Mouse (Mus musculus) gastrocnemius, adult 18-20 months (tissue): ENCODE results near the gene Rab6a. TPM values are rescaled to one million over a fixed set of nuclear protein-coding genes. Genes with fewer than 3 reads are reported as not detected.

Source experiments
- DNase-seq: peaks from one replicate; pipeline ENCODE4 v3.0.0; 2021; ENCODE audit warnings: low spot score
- total RNA-seq, 2 experiments: library from RNA; stranded (reverse); gene quantifications; 2 replicates each; pipeline ENCODE4 v1.2.3; 2021

Rab6a gene
- total RNA-seq, 2 experiments from 2014 or later = 65.5 to 68.8 TPM

DNA sequence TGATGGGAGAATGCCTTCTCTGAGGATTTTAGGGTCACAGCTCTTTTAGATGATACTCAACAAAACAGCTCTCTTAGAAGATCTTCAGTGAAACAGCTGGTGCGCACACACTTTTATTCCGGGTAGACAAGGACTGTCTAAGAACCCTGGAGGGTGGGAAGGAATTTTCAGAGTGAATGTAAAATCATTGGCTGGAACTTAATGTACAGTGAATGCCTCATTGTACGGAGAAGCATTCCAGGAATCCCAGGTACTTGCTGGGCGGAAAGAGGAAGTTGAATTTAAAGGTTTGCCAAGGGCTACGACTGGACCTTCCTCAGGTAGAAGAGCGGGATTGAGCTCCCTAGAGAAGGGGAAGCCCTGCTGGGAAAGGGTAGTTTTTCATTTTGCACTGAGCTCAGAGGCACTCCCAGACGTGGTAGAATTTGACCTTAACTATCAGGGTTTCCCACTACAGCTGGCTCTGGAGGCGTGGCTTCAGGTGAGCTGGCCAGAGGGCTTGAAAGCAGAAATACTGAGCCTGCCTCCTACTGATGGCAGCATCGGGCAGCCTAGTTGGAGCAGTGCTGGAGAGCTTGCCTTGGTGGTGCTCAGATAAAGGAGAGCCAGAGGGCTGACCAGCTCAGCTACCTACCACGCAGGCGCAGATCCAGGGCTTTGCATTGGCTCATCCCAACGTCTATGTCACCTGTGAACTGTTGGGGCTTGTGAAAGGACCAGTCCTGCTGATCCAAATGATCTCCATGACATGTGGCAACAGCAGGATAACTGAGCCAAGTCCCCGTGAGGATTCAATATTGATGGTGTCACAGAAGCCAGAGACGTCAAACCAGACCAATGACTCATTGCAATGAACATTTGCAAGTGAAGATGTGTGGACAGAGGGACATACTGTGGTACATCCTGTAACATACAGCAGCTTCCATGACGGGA is 72.0 kb downstream of the Rab6a start:
- DNase-seq = no peak

DNA sequence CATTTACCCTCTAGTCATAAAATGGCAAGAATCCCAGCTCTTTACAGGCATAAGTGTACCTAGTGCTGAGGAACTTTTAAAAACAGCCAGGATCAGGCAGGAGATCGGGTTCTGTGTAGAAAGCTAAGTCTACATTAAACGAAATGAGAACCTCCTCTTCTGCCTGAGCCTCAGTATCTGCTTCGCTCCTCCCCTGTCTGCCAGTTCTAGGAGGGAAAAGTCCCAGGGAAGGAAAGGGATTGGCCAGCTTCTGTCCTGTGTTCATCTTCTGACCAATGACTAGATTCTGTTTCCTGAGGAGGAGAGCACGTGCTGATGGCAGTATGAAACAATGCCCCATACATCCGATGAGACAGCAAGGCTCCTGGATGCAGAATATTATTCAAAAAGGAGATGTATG is 73.9 kb downstream of the Rab6a start:
- DNase-seq = no peak

DNA sequence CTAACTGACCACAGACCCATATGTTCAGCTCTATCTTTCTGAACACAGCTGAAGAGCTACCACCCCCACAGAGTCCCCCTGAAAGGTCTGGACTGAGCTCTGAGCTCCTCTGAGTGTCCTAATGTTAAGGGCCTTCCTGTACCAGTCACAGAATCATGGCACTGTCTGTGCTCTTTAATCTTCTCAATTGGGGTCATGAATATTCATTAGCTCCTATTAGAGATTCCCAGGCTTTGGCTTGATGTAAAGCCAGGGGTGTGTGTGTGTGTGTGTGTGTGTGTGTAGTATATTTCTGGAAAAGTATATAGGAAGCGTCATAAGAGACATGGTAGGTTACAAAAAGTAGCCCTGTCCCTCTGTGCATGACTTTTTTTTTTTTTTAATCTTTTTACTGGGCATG is 76.0 kb downstream of the Rab6a start:
- no peak for DNase-seq

DNA sequence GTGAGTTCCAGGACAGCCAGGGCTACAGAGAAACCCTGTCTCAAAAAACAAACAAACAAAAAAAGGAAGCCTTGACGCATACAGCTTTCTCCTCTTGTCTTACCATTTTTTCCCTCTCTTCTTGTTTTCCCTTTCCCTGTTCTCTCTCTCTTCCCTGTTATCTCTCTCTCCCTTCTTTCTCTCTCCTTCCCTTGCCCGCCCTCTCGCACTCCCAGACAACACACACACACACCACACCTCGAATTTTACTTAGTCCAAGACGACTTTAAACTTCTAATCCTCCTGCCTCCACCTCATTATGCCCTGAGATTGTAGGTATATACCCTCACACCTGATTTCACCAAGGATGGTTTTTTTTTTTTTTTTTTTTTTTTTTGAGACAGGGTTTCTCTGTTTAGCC is 76.9 kb downstream of the Rab6a start:
- DNase-seq = no peak

DNA sequence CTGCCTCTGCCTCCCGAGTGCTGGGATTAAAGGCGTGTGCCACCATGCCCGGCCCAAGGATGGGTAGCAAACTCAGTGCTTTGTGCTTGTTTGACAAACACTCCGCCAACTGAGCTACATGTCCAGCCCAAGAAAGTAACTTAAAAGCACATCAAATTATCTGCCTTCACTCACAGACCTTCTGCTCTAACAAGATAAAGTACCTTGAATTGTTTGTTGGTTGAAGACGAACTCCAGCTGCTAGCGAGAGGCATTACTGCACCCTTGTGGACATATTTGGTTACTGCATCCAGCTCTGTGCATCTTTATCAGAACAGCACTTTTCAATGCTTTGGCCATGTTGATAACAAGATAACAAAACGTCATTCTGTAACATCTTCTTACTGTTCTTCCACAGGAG is 77.3 kb downstream of the Rab6a start:
- DNase-seq = peak; percentile 58

DNA sequence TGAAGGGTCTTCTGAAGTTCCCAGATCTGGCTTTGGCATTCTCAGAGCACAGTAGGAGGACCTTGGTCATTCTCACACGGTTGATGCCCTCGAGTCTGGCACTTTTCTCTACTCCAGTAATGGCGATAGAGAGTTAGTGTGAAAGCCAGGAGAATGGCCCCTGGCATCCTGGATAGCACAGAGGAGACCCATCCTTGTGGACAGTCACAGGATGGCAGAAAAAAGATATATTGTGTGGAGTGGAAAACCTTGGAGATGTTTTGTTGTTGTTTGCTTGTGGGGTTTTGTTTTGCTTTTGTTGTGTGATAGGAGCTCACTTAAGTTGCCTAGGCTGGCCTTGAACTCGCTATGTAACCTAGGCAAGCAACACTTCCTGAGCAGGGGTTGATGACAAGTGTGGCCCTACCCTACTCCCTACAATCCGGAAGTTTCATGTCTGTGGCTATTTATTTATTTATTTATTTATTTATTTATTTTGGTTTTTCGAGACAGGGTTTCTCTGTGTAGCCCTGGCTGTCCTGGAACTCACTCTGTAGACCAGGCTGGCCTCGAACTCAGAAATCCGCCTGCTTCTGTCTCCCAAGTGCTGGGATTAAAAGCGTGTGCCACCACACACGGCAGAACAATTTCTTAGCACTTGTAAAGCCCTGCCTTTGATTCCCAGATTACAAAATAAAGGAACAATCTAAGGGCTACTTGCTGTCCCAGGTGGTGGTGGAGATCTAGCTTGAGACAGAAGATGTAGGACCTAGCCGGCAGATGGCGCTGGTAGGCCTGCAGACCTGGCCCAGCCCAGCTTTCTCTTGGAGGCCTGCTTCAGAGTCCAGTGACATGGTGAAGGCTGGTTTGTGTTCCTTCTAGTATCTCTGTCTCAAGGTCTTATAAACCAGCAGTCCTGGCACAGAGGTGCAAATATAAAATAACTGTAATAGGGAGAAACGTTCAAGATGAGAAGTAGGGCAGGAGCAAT is 78.1 kb downstream of the Rab6a start:
- DNase-seq = peak; percentile 68

DNA sequence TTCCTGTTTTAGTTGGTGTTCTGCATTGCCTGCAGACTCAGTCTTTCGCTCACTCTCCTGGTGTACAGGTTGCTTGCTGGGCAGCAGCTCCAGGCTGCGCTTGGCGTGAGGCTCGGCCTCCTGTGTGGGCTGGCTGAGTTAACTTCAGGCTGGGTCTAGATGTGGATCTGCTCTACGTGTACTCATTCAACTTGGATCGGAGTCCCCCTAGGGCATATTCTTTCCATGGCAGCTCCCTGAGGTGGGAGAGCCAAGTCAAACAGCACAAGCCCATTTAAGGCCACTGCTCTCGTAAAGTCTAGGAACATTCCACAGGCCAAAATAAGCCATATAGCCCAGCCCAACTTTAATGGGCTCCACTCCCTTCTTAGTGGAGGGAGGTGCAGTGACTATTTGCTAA is 81.3 kb downstream of the Rab6a start:
- peak; percentile 36 for DNase-seq

Other genes starting within 250 kb of the Rab6a start
- gene C2cd3, start 235.2 kb upstream of the Rab6a start, total RNA-seq = 1 to 10 TPM; 5.5 to 6.1 TPM
- gene Ppme1, start 235.1 kb upstream of the Rab6a start, total RNA-seq = 10 to 100 TPM; 22.6 to 24.6 TPM
- gene Ucp3, start 134.4 kb upstream of the Rab6a start, total RNA-seq = 100 to 1,000 TPM in 1 of 2 experiments, 10 to 100 TPM in 1; 94.4 to 203 TPM
- 10 to 100 TPM; 16.6 to 17.4 TPM for gene Ucp2, start 114.1 kb upstream of the Rab6a start, total RNA-seq
- not detected for gene Dnajb13, start 92.5 kb upstream of the Rab6a start, total RNA-seq
- 10 to 100 TPM; 10.1 to 11.7 TPM for gene Coa4, start 70.3 kb upstream of the Rab6a start, total RNA-seq
- 10 to 100 TPM; 54.7 to 60.4 TPM for gene Mrpl48, start 891 bp downstream of the Rab6a start, total RNA-seq
- gene Plekhb1, start 55.0 kb downstream of the Rab6a start, total RNA-seq = 100 to 1,000 TPM in 1 of 2 experiments, 10 to 100 TPM in 1; 76.1 to 103 TPM
- gene Fam168a, start 99.2 kb downstream of the Rab6a start, total RNA-seq = 10 to 100 TPM; 38.8 to 43.5 TPM